Mouse (Mus musculus) megakaryocyte-erythroid progenitor cell, adult 5 weeks (primary cell): ENCODE measurements around the gene Cep128. TPM values are rescaled to one million over a fixed set of nuclear protein-coding genes. Genes with fewer than 3 reads are reported as not detected.

ENCODE experiments used
- polyA plus RNA-seq: library from polyadenylated mRNA; stranded (reverse); fragments of >175 nt; gene quantifications from 2 replicates; pipeline ENCODE4 v1.2.3, GENCODE M21; 2012

The Cep128 gene
- 10.3 and 10.4 TPM in 2 replicates for polyA plus RNA-seq

DNA sequence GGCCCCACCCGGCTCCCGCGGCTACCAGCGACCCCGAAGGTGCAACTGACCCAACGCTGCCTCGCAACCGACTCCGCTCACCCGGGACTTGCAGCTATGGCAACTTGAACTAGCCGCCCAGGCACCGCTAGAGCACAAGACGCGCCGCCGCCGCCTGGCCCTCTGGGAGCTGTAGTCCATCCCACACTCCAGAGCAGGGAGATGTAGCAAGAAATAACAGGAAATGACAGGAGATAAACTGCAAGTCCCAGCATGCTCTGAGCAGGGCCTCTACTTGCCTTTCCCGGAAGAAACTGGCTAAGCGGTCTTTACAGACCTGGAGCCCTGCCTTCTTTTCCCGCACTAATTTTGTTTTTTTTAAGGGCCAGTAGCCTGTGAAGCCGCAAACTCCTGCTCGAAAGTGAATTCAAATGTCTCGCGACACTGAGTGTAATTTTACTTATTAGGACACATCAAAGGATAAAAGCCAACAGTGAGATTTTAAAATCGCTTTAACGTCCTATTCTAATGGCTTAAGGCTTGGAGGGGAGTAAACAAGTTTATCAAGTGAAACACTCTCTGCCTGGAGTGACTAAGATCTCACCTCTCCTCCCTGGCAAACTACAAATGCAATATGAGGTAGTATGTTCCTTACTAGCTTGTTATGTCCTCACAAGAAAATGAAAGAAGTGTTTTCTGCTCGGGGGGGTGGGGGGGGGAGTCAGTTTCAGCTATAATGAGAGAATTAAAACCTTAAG is at the start of gene Cep128, which contains the start of gene Tshr:
Gene Cep128, minus strand, starts transcription at position 129 of the 737 bp plus-strand sequence.
Gene Tshr, plus strand, starts transcription at position 283 of the 737 bp plus-strand sequence.

Other genes with a start within 250 kb of the Cep128 start
- 0.61 and 0.67 TPM in 2 replicates for gene Tshr, start 154 bp upstream of the Cep128 start, polyA plus RNA-seq
- 4.1 and 5.9 TPM in 2 replicates for gene Gtf2a1, start 206.1 kb upstream of the Cep128 start, polyA plus RNA-seq